Mouse (Mus musculus): ENCODE measurements at regions not wholly inside any gene's neighbourhood (a gene's known extent, or its start where the extent isn't known, plus 50 kb on each side); places are given as distances from the start of the nearest gene placed in this dataset.

- TF ChIP-seq CTCF (IDR thresholded peaks at IDR 0.05), result no peak
- TF ChIP-seq EP300 (IDR thresholded peaks at IDR 0.05), result no peak
Observed at GRCm38 (mm10) chr12:32545466-32545865, 167.0 kb downstream of the Ccdc71l start.
